Mouse (Mus musculus) c-Kit-negative CD71-positive TER-119-positive erythroid progenitor cells, embryonic 14.5 days (primary cell): ENCODE data around the gene Esyt3.

Experiments
- DNase-seq: peaks from one replicate; pipeline ENCODE4 v3.0.0-alpha.2; 2013; ENCODE audit warnings: low read depth, low spot score

Esyt3 gene

GRCm38 (mm10) chr9:99354796-99355195, 3.6 kb downstream of the Esyt3 start:
- DNase-seq, result no peak

- DNase-seq, result no peak
Measured at GRCm38 (mm10) chr9:99353390-99353789, 5.0 kb downstream of the Esyt3 start.

- DNase-seq, result no peak
Measured at GRCm38 (mm10) chr9:99352964-99353363, 5.4 kb downstream of the Esyt3 start.

GRCm38 (mm10) chr9:99345351-99345792, 13.0 kb downstream of the Esyt3 start:
- no peak for DNase-seq

- no peak for DNase-seq
Measured at GRCm38 (mm10) chr9:99341600-99341999, 16.8 kb downstream of the Esyt3 start.

GRCm38 (mm10) chr9:99340126-99340525, 18.2 kb downstream of the Esyt3 start:
- no peak for DNase-seq

GRCm38 (mm10) chr9:99339182-99339581, 19.2 kb downstream of the Esyt3 start:
- DNase-seq, result no peak

GRCm38 (mm10) chr9:99338293-99338692, 20.1 kb downstream of the Esyt3 start:
- no peak for DNase-seq

- no peak for DNase-seq
Measured at GRCm38 (mm10) chr9:99336538-99336937, 21.8 kb downstream of the Esyt3 start.

- DNase-seq, result no peak
Measured at GRCm38 (mm10) chr9:99326881-99327280, 31.5 kb downstream of the Esyt3 start.

GRCm38 (mm10) chr9:99325961-99326360, 32.4 kb downstream of the Esyt3 start:
- no peak for DNase-seq

GRCm38 (mm10) chr9:99325208-99325929, 33.0 kb downstream of the Esyt3 start:
- DNase-seq, result no peak

- DNase-seq, result no peak
Measured at GRCm38 (mm10) chr9:99320006-99320405, 38.4 kb downstream of the Esyt3 start.

- DNase-seq, result no peak
Measured at GRCm38 (mm10) chr9:99319343-99319951, 38.9 kb downstream of the Esyt3 start.

- no peak for DNase-seq
Measured at GRCm38 (mm10) chr9:99306226-99306625, 52.1 kb downstream of the Esyt3 start.

GRCm38 (mm10) chr9:99304296-99304695, 54.1 kb downstream of the Esyt3 start:
- no peak for DNase-seq
